Mouse (Mus musculus): Measurements from ENCODE around the gene Irf8. TPM values are rescaled to one million over a fixed set of nuclear protein-coding genes. Genes with fewer than 3 reads are reported as not detected.

The Irf8 gene
- polyA plus RNA-seq, 1 experiment from 2014 or later: 5.9 TPM

GRCm38 (mm10) chr8:120755306-120756297, 19.4 kb downstream of the Irf8 start:
- Histone ChIP-seq H3K4me3 (no peak overlapping the region), H3K36me3 (no peaks in the 10 kb centered on the region), H3K4me2 (no peak overlapping the region), H3K27ac (no peak overlapping the region), H3K9me3 (no peaks in the 10 kb centered on the region), H3K27me3 (peaks cover 13% of the 10 kb centered on the region), H3K9ac (no peak overlapping the region), H3K4me1 (peaks cover 13% of the 10 kb centered on the region)
- 48% methylated on average over 19 of the region's 19 CpGs for WGBS
- ATAC-seq (ENCODE audit: insufficient number of reproducible peaks, low FRiP score, low TSS enrichment, low read depth): no peak

- H3K9ac ChIP-seq: no peak overlapping the region
- H3K4me3 ChIP-seq: no peak overlapping the region
- peaks cover 16% of the 10 kb centered on the region for H3K27me3 ChIP-seq
- WGBS: 62% methylated on average over 4 of the region's 4 CpGs
- ATAC-seq (ENCODE audit: insufficient number of reproducible peaks, low FRiP score, low TSS enrichment, low read depth): no peak
- no peak overlapping the region for H3K27ac ChIP-seq
- no peaks in the 10 kb centered on the region for H3K36me3 ChIP-seq
- H3K4me1 ChIP-seq: peaks cover 5% of the 10 kb centered on the region; the same call in 1 of the 2 replicates
- no peak overlapping the region for H3K4me2 ChIP-seq
- no peaks in the 10 kb centered on the region for H3K9me3 ChIP-seq
Measured at GRCm38 (mm10) chr8:120758005-120758404, 21.8 kb downstream of the Irf8 start.

- ATAC-seq (ENCODE audit: insufficient number of reproducible peaks, low FRiP score, low TSS enrichment, low read depth): no peak
- no peak overlapping the region for H3K9ac ChIP-seq
Measured at GRCm38 (mm10) chr8:120759847-120760246, 23.7 kb downstream of the Irf8 start.

GRCm38 (mm10) chr8:120760341-120761215, 24.4 kb downstream of the Irf8 start:
- H3K4me1 ChIP-seq: peaks cover 4% of the 10 kb centered on the region; the same call in 1 of the 2 replicates
- H3K9me3 ChIP-seq: no peaks in the 10 kb centered on the region
- peaks cover 10% of the 10 kb centered on the region; the same call in 1 of the 2 replicates for H3K27me3 ChIP-seq
- whole genome bisulfite sequencing: 80% methylated on average over 19 of the region's 19 CpGs
- H3K36me3 ChIP-seq: no peaks in the 10 kb centered on the region
- H3K4me2 ChIP-seq: no peak overlapping the region
- H3K9ac ChIP-seq: no peak overlapping the region
- no peak overlapping the region for H3K27ac ChIP-seq
- H3K4me3 ChIP-seq: no peak overlapping the region
- no peak for ATAC-seq (ENCODE audit: insufficient number of reproducible peaks, low FRiP score, low TSS enrichment, low read depth)

More at GRCm38 (mm10) chr8:120759847-120760246, 23.7 kb downstream of the Irf8 start:
- H3K4me2 ChIP-seq: no peak overlapping the region
- 83% methylated on average over 6 of the region's 6 CpGs for WGBS
- H3K4me3 ChIP-seq: no peak overlapping the region
- H3K27ac ChIP-seq: no peak overlapping the region
- H3K4me1 ChIP-seq: peaks cover 5% of the 10 kb centered on the region; the same call in 1 of the 2 replicates
- H3K9me3 ChIP-seq: no peaks in the 10 kb centered on the region
- no peaks in the 10 kb centered on the region for H3K36me3 ChIP-seq
- H3K27me3 ChIP-seq: peaks cover 15% of the 10 kb centered on the region

GRCm38 (mm10) chr8:120763267-120763666, 27.1 kb downstream of the Irf8 start:
- Histone ChIP-seq H3K27ac (no peak overlapping the region), H3K4me1 (no peaks in the 10 kb centered on the region), H3K4me2 (no peak overlapping the region), H3K27me3 (0 out of 2 replicates have a peak, but pooled peaks cover 7% of the 10 kb centered on the region), H3K9me3 (no peaks in the 10 kb centered on the region), H3K36me3 (no peaks in the 10 kb centered on the region), H3K9ac (no peak overlapping the region), H3K4me3 (no peak overlapping the region)
- WGBS: 65% methylated on average over 5 of the region's 5 CpGs
- ATAC-seq (ENCODE audit: insufficient number of reproducible peaks, low FRiP score, low TSS enrichment, low read depth): no peak

GRCm38 (mm10) chr8:120764638-120765037, 28.5 kb downstream of the Irf8 start:
- no peak for ATAC-seq (ENCODE audit: insufficient number of reproducible peaks, low FRiP score, low TSS enrichment, low read depth)
- H3K4me3 ChIP-seq: no peak overlapping the region
- H3K27ac ChIP-seq: no peak overlapping the region
- 0 out of 2 replicates have a peak, but pooled peaks cover 3% of the 10 kb centered on the region for H3K4me1 ChIP-seq
- H3K9me3 ChIP-seq: no peaks in the 10 kb centered on the region
- no peaks in the 10 kb centered on the region for H3K36me3 ChIP-seq
- 0 out of 2 replicates have a peak, but pooled peaks cover 7% of the 10 kb centered on the region for H3K27me3 ChIP-seq
- no peak overlapping the region for H3K9ac ChIP-seq
- no peak overlapping the region for H3K4me2 ChIP-seq

GRCm38 (mm10) chr8:120766622-120767021, 30.5 kb downstream of the Irf8 start:
- H3K27ac ChIP-seq: no peak overlapping the region
- no peak overlapping the region for H3K9ac ChIP-seq
- H3K36me3 ChIP-seq: no peaks in the 10 kb centered on the region
- no peak for ATAC-seq (ENCODE audit: insufficient number of reproducible peaks, low FRiP score, low TSS enrichment, low read depth)
- H3K9me3 ChIP-seq: no peaks in the 10 kb centered on the region
- no peak overlapping the region for H3K4me2 ChIP-seq
- 0 out of 2 replicates have a peak, but pooled peaks cover 4% of the 10 kb centered on the region for H3K27me3 ChIP-seq
- 37% methylated on average over 3 of the region's 3 CpGs for WGBS
- H3K4me1 ChIP-seq: 0 out of 2 replicates have a peak, but pooled peaks cover 3% of the 10 kb centered on the region
- no peak overlapping the region for H3K4me3 ChIP-seq

- H3K9me3 ChIP-seq: no peaks in the 10 kb centered on the region
- H3K9ac ChIP-seq: no peak overlapping the region
- H3K27ac ChIP-seq: no peak overlapping the region
- no peaks in the 10 kb centered on the region for H3K36me3 ChIP-seq
- 0 out of 2 replicates have a peak, but pooled peaks cover 3% of the 10 kb centered on the region for H3K4me1 ChIP-seq
- ATAC-seq (ENCODE audit: insufficient number of reproducible peaks, low FRiP score, low TSS enrichment, low read depth): no peak
- WGBS: 63% methylated on average over 12 of the region's 12 CpGs
- no peak overlapping the region for H3K4me3 ChIP-seq
- 0 out of 2 replicates have a peak, but pooled peaks cover 4% of the 10 kb centered on the region for H3K27me3 ChIP-seq
- H3K4me2 ChIP-seq: no peak overlapping the region
Measured at GRCm38 (mm10) chr8:120768454-120769218, 32.5 kb downstream of the Irf8 start.

- no peak overlapping the region for H3K4me3 ChIP-seq
- H3K27ac ChIP-seq: no peak overlapping the region
- H3K36me3 ChIP-seq: no peaks in the 10 kb centered on the region
- WGBS: 81% methylated on average over 10 of the region's 10 CpGs
- ATAC-seq (ENCODE audit: insufficient number of reproducible peaks, low FRiP score, low TSS enrichment, low read depth): no peak
- no peak overlapping the region for H3K9ac ChIP-seq
- H3K4me1 ChIP-seq: no peaks in the 10 kb centered on the region
- no peak overlapping the region for H3K4me2 ChIP-seq
- peaks cover 4% of the 10 kb centered on the region; the same call in 1 of the 2 replicates for H3K27me3 ChIP-seq
- no peaks in the 10 kb centered on the region for H3K9me3 ChIP-seq
Measured at GRCm38 (mm10) chr8:120777184-120777583, 41.0 kb downstream of the Irf8 start.

GRCm38 (mm10) chr8:120777732-120778131, 41.6 kb downstream of the Irf8 start:
- no peak overlapping the region for H3K9ac ChIP-seq
- no peak overlapping the region for H3K4me2 ChIP-seq
- peaks cover 7% of the 10 kb centered on the region; the same call in 1 of the 2 replicates for H3K27me3 ChIP-seq
- no peaks in the 10 kb centered on the region for H3K4me1 ChIP-seq
- ATAC-seq (ENCODE audit: insufficient number of reproducible peaks, low FRiP score, low TSS enrichment, low read depth): no peak
- 55% methylated on average over 13 of the region's 13 CpGs for WGBS
- no peaks in the 10 kb centered on the region for H3K9me3 ChIP-seq
- no peak overlapping the region for H3K27ac ChIP-seq
- H3K4me3 ChIP-seq: no peak overlapping the region
- H3K36me3 ChIP-seq: no peaks in the 10 kb centered on the region

- 92% methylated on average over 7 of the region's 7 CpGs for WGBS
- Histone ChIP-seq H3K4me3 (no peak overlapping the region), H3K9me3 (no peaks in the 10 kb centered on the region), H3K27ac (no peak overlapping the region), H3K4me2 (no peak overlapping the region), H3K9ac (no peak overlapping the region), H3K36me3 (no peaks in the 10 kb centered on the region), H3K27me3 (peaks cover 7% of the 10 kb centered on the region; the same call in 1 of the 2 replicates), H3K4me1 (no peaks in the 10 kb centered on the region)
- no peak for ATAC-seq (ENCODE audit: insufficient number of reproducible peaks, low FRiP score, low TSS enrichment, low read depth)
Measured at GRCm38 (mm10) chr8:120779106-120779505, 42.9 kb downstream of the Irf8 start.
